Mouse (Mus musculus) bone marrow macrophage, adult 2 months (primary cell): ENCODE data around the gene Lats2.
A peak's percentile ranks its signal among the peaks of the same experiment; 100 is the strongest.

Source experiments
- CTCF ChIP-seq: IDR thresholded peaks from 2 replicates; pipeline ENCODE4 v1.5.1; 2012; ENCODE audit warnings: low read depth, mild to moderate bottlenecking, low read length, moderate library complexity
- POLR2A ChIP-seq: IDR thresholded peaks from 2 replicates; pipeline ENCODE4 v1.6.1; 2012; ENCODE audit warnings: mild to moderate bottlenecking, low read depth, low read length, borderline replicate concordance

- TF ChIP-seq POLR2A (no peak), CTCF (peak; percentile 47; the same call in 1 of the 2 replicates)
Measured at GRCm38 (mm10) chr14:57684579-57684978, 73.6 kb downstream of the Lats2 start.
